Mouse (Mus musculus) urinary bladder, postnatal 25 days (tissue): ENCODE data around the gene Tbrg4.
"Not testable (repeated sequence)": the region's sequence is repeated elsewhere in the genome, so short reads cannot be mapped to it uniquely, and the experiment has no call there.

Source experiments
- DNase-seq: peaks from one replicate; pipeline ENCODE4 v3.0.0; 2022; ENCODE audit warnings: low spot score

Tbrg4 gene

GRCm38 (mm10) chr11:6625478-6626387, at the start of gene Tbrg4:
TSS of gene Tbrg4 (minus strand) at chr11:6626067.
- peak; percentile 88 for DNase-seq

- DNase-seq, result no peak
These were observed 49.5 kb upstream of the Tbrg4 start for GRCm38 (mm10) chr11:6675402-6675801.

- no peak for DNase-seq
These were observed 48.8 kb upstream of the Tbrg4 start for GRCm38 (mm10) chr11:6674701-6675100.

GRCm38 (mm10) chr11:6670826-6671225, 45.0 kb upstream of the Tbrg4 start:
- no peak for DNase-seq

DNA sequence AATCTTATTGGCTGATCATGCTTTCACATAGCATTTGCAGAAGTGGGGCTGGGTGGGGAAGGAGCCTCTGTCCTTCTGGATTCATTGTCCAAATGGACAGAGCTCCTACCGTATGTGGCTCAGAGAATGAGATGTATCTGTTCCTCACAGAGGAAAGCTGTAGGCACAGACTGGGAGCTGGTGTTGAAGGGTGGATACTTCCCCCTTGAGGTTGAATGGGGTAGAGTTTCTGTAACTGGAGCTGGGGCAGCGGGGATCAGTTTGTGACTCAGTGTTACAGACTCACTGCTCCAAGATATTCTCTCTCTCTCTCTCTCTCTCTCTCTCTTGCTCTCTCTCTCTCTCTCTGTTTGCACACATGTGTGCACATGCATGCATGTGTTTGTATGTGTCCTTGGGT, 44.2 kb upstream of the Tbrg4 start:
- no peak for DNase-seq

DNA sequence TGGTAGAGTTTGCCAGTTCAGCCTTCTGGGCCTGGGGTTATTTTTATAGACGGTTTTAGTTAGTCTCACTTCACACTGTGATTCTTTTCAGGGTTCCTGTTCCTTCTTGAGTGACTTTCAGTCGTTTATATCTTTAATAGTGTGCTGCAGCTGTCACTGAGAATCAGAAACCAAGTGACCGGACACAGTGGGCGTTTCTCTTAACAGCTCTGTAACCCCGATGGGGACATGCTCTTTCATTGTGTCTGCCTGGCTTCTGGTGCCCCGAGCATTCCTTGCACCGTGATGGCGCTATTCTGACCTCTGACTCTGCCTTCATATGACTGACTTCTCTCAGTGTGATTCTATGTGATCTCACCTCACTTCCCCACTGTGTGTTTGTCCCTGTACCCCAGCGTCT, 43.2 kb upstream of the Tbrg4 start:
- DNase-seq, result no peak

DNA sequence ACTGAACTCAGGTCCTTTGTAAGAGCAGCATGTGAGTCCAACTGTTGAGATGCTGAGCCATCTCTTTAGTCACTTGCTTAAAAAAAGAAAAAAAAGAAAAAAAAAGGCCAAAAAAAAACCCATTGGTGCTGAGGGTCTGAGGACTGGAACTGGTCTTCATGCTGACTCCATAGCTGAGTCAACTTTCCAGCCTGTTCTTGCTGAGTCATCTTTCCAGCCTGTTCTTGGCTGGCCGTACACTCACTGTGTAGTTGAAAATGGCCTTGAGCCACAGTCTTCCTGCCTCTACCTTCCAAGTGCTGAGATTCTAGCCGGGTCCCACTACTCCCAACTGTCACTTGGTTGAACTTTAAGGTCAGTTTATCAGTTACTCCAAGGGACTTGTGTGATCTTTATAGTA, 40.8 kb upstream of the Tbrg4 start:
- DNase-seq, result no peak

DNA sequence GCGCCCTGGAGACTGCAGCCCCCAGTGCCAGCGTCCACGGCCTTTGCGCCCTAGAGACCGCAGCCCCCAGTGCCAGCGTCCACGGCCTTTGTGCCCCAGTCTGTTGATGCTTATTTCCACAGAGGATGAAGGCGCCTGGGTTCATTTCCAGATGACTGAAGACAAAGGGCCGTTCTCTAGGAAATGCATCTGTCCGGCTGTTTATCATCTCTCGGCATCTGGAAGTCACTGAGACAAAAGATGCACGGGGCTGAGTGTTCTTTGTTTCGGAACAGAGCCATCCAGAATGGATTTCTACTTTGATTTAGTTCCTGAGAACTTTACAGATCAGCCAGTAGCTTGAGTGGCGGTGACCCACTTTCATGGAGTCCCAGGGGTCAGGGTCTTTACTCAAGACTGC, 35.3 kb upstream of the Tbrg4 start:
- DNase-seq, result no peak

DNA sequence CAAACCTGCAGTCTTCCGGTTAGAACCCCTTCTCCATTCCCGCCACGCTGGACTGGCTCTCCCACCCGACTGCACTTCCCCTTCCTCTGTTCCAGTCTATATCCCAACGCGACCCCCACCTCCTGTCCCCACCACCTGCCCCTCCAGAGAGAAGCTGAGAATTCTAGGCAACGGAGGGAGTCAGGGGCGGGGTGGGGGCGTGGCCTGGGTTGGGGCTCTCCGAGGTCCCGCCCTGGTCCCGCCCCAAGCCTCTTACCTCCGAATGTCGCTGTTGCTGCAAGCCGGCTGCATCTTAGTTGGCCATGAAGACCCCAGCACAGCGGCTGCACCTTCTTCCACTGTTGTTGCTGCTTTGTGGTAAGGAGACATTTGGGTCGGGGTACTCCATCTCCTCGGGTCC, 32.4 kb upstream of the Tbrg4 start, which contains the start of gene Ramp3:
Gene Ramp3 (plus strand): TSS at position 251 of the 400 bp plus-strand sequence.
- DNase-seq, result no peak

- peak; percentile 84 for DNase-seq
These were observed 29.0 kb upstream of the Tbrg4 start for GRCm38 (mm10) chr11:6654903-6655302.

DNA sequence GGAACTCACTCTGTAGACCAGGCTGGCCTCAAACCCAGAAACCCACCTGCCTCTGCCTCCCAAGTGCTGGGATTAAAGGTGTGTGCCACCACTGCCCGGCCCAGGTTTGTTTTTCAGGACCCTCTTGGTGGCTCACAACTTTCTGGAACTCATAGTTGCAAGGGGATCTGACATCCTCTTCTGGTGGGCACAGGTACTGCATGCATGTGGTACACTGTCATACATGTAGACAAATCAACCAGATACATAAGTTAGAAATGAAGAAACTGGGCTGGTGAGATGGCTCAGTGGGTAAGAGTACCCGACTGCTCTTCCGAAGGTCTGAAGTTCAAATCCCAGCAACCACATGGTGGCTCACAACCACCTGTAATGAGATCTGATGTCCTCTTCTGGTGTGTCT, 27.1 kb upstream of the Tbrg4 start:
- DNase-seq, result not testable (repeated sequence)

DNA sequence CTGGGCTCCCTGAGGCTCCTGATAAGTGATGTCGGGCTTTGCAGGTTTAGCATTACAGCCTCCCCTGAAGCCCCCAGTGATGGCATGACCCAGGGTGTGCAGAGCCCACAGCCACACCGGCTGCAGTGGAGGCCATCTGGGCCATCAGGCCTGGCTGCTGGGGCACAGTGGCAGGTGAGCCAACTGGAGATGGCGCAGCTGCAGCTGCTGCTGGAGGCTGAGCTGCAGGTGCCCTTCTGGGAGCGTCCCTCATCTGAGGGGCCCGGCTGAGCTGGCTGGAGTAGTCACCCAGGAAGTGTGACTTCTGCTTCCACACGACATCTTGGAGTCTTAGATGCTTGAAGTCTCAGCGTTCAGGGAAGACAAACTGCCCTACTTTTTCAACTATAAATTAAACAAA, 24.7 kb upstream of the Tbrg4 start:
- no peak for DNase-seq

GRCm38 (mm10) chr11:6647831-6648724, 22.2 kb upstream of the Tbrg4 start:
- no peak for DNase-seq

DNA sequence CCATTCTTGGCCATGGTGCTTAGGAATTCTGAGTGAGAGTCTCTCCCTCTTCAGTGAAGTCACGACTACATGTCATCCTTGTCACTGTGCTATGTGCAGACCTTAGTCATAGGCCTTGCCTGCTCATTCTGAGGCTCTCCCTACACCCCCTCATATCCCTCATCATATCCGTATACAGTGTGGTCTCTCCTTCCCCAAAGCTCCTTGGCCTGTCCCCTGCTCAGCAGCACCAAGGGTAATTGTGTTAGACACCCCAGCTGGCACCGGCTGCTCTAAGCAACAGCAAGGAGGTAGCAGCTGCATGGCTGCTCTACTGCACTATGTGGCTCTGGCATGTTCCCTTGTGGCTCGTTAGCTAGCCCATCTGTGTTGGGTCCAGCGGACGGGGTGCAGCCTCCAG, 18.7 kb upstream of the Tbrg4 start:
- DNase-seq, result no peak

- DNase-seq, result no peak
These were observed 13.2 kb upstream of the Tbrg4 start for GRCm38 (mm10) chr11:6639072-6639471.

- no peak for DNase-seq
These were observed 12.7 kb upstream of the Tbrg4 start, which contains the start of gene Wap for GRCm38 (mm10) chr11:6638537-6638936. TSS of gene Wap (minus strand) at chr11:6638637.

DNA sequence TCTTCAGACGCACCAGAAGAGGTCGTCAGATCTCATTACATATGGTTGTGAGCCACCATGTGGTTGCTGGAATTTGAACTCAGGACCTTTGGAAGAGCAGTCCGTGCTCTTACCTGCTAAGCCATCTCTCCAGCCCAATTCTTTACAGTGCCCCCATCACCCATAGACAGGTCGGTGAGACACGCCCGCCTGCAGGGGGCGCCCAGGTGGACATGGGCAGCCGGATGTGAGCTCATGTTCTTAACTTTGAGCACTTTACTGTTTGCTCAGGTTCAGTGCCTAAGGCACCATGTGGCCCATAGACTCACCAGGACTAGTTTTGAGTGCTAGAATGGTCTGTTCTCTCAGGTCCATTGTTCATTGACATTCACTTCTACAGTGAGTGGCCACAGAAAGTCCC, 10.3 kb upstream of the Tbrg4 start:
- no peak for DNase-seq

DNA sequence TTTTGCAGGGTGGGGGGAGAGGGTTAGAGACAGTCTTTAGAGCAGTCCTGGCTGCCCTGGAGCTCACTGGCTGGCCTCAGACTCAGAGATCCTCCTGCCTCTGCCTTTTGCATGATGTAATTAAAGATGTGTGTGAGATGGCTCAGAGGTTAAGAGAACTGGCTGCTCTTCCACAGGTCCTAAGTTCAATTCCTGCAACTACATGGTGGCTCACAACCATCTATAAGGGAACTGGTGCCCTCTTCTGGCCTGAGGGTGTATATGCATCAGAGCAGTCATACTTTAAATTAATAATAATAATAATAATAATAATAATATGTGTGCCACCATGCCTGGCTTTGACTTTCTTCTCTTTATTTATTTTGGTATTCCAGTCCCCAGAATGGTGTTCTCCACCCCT, 3.8 kb upstream of the Tbrg4 start:
- no peak for DNase-seq

DNA sequence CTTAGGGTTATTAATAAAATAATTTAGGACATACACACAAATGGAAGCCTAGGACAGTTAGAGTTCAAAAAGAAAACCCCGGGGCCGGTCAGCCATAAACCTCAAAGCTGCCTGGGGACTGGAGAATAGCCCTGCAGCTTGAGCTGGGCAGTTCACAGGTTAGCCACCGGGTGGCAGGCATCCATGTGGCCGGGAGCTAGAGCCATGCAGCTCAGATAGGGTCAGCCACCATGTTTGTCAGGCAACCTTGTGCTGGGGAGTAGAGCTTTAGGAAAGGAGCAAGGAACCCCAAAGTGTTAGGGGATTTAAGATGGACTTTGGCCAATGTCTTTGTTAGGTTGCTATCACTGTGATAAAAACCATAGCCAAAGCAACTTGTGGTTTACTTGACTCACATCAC, 2.7 kb upstream of the Tbrg4 start:
- DNase-seq, result peak; percentile 39

DNA sequence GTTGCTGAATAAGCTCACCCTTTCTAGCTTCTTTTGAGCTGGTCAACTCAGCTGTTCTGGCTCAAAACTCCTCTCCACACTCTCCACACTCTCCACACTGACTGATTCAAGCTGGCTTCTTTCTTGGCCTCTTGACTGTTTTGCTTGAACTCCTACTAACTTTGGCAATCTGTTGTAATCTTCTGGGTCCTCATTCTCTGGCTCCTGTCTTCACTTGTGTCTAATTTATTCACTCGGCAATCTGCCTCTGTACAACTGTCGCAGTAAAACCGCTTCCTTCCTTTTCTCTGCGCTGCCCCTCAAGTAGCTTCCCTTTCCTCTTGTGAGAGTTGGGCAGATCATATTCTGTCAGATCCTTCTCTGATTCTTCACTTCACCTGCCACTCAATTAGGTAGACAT, 1.9 kb upstream of the Tbrg4 start:
- DNase-seq, result no peak

DNA sequence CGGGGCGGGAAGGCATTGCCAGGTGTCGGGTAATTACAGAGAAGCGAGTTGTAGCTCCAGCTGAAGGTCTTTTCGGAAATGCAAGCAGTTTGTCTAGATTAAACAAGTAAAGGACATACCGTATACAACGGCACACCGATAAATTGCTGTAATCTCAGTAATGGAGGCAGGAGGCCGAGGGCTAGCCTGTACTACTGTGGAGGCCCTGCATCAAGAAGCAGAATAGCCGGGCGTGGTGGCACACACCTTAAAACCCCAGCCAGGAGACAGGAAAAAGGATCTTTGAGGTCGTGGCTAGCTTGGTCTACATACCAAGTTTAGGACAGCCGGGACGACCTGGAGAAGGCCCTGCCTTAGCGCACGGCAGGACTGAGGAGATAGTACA, 513 bp upstream of the Tbrg4 start:
- no peak for DNase-seq

GRCm38 (mm10) chr11:6624619-6625382, 1.1 kb downstream of the Tbrg4 start:
- no peak for DNase-seq
